Mouse (Mus musculus) megakaryocyte, adult 5-6 weeks (primary cell): ENCODE measurements around the gene Aldh2. TPM values are rescaled to one million over a fixed set of nuclear protein-coding genes. Genes with fewer than 3 reads are reported as not detected.

Experiments used
- ATAC-seq: 2 replicates; pipeline ENCODE4 v1.8.0; 2016; ENCODE audit warnings: mild to moderate bottlenecking, inconsistent platforms; ENCODE audit not compliant: poor library complexity, severe bottlenecking
- total RNA-seq, 2 experiments: library from RNA; stranded (forward) in 1 of 2; stranded (reverse) in 1 of 2; fragments of 153-499, 151-499 nt in 1 of 2; fragments of 221-1000, 200-1000 nt in 1 of 2; gene quantifications; 2 replicates each; pipeline versions ENCODE4 v1.2.3 to v1.2.4; 2015 to 2017

Gene Aldh2
- total RNA-seq, 2 experiments from 2014 or later, result 142 to 509 TPM

- ATAC-seq, result no peak
Measured at GRCm38 (mm10) chr5:121596226-121596625, 2.6 kb upstream of the Aldh2 start.

GRCm38 (mm10) chr5:121595758-121596157 is 2.1 kb upstream of the Aldh2 start:
- ATAC-seq, result no peak

GRCm38 (mm10) chr5:121594714-121595313 is 1.2 kb upstream of the Aldh2 start:
- no peak for ATAC-seq

- ATAC-seq, result no peak
Measured at GRCm38 (mm10) chr5:121592816-121593407, 712 bp downstream of the Aldh2 start.

GRCm38 (mm10) chr5:121592064-121592815 is 1.4 kb downstream of the Aldh2 start:
- ATAC-seq, result no peak

DNA sequence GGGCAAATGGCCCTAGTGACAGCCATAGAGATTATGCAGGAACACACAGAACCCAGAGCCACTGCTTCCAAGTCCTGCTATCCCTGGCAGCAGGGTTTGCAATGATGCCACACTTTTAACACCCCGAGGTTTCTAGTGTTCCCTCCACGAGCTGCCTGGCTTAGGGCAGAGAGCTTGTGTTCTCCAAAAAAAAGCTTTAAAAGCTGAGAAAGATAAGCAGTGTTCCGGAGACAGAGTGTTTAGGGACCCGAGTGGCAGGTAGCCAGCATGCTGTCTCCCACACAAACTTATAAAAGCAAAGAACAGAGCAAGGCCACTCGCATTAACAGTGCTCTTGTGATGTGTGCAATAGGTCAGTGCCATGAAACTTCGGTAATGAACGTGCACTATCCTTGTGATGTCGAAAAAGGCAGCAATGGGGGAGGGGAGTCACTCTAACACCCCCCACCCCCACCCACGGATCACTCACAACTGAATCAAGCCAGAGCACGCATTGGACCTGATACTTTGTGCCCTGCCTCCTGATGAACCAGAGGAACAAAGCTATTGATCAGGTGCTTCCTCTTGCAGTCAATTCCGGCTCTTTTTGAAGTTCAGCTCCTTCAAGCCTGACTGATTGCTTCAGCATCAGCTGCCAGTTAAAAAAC is 2.1 kb downstream of the Aldh2 start:
- no peak for ATAC-seq

GRCm38 (mm10) chr5:121589928-121590327 is 3.7 kb downstream of the Aldh2 start:
- ATAC-seq, result no peak

DNA sequence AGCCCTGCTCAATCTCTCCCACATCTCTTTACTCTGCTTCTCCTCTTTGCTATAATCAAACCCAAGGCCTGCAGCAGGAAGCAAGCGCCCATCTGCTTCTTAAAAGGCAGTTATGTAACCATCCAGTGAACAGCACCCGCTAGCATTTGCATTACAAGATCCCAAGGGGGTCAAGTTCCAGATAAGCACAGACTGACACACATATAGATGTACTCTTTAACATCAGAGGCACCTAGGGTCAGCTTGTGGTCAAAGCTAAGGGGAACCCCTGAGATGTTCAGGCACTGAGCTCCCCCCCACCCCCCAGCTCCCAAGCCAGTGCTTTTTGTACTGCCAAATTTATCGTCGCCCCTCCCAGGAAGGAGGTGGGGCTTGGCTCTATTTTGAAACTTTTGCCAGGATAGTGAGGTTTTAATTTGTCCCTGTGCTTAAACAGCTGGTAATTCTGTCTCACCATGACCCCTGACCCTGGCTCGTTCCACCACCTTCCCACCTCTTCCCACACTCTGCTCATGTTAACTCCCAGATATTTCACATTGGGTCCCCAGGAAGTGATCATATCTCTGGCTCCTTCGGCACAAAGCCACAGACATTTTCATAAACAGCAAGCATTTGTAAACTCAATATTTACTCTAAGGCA is 7.1 kb downstream of the Aldh2 start:
- ATAC-seq, result peak; percentile 41

GRCm38 (mm10) chr5:121585699-121586098 is 7.9 kb downstream of the Aldh2 start:
- no peak for ATAC-seq

DNA sequence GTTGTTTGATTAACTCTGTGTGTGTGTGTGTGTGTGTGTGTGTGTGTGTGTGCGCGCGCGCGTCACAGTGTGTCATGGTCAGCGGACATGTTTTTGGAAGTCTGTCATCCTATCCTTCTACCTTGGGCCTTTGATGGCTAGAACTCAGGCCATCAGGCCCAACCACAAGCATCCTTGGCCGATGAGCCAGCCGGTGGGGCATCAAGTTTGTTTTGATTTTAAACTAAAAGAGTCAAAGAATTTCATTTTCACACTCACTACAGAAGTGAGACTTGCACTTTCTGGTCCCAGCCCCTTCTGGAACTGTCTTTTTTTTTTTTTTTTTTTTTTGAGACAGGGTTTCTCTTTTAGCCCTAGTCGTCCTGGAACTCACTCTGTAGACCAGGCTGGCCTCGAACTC is 8.6 kb downstream of the Aldh2 start:
- no peak for ATAC-seq

GRCm38 (mm10) chr5:121583765-121584501 is 9.7 kb downstream of the Aldh2 start:
- ATAC-seq, result peak; percentile 95

- no peak for ATAC-seq
Measured at GRCm38 (mm10) chr5:121581945-121582344, 11.7 kb downstream of the Aldh2 start.

DNA sequence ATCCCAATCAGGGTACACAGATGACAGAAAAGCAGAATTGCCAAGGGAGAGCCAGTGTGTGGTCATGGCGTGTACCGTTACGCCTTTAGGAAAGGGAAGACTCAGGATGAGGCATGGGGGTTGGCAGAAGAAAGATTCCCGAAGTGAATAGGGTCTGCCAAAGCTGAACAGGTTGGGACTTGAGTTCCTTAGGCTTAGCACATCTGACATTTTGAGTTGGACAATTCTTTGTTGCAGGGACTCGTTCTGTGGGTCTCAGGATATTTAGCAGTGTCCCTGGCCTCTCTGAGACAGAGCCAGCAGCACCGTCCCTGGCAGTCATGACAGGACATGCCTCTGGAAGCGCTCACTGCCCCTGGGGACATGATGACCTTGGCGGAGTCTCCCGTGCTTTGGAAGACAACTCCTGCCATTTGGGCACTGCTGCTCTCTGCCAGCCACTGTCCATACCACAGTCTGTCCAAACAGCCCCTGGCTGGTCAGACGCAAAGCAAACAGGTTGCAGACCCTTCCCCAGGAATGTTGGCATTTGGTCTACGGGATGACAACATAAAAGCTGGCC is 16.6 kb downstream of the Aldh2 start:
- ATAC-seq, result no peak

GRCm38 (mm10) chr5:121575867-121576266 is 17.8 kb downstream of the Aldh2 start:
- ATAC-seq, result no peak

- ATAC-seq, result no peak
Measured at GRCm38 (mm10) chr5:121574145-121574544, 19.5 kb downstream of the Aldh2 start.

DNA sequence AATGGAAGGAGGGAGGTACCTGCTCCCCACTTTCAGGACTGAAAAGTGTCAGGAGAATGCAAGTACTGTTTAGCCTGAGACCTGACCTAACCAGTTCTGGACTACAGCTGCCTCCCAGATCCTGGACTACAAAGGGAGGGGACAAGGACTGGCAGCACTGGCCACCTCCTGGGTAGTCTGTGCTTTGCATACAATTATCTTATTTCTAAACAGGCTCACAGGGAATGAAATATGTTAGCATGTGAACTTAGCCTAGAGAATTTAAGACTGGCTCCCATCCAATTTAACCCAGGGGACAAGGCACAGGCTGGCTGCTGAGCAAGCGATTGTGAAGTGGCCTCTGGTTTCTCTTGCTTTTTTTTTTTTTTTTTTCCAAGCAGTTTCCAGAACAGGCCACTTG is 22.8 kb downstream of the Aldh2 start:
- ATAC-seq, result no peak

DNA sequence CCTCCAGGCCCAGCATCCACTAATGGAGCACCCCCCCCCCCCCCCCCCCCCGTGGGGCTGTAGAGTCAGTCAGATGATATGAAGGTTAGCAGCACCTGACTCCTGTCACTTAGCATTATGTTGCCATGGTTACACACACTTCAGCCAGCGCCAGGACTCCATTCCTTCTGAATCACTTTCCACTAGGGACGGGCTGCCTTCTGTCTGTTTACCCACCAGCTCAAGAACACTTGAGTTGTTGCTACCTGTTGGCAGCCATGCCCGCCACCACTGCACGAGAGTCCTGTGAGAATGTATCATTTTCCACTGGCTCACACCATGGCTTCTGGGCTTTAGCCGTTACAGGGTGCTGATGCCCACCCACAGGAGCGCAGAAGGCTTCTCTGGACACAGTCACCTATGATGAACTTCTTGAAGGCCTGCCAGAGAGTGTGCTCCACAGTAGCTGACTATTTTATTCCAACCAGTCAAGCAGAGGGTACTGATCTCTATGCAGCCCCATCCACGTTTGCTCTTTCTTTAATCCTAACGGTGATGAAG is 23.7 kb downstream of the Aldh2 start:
- ATAC-seq, result no peak

DNA sequence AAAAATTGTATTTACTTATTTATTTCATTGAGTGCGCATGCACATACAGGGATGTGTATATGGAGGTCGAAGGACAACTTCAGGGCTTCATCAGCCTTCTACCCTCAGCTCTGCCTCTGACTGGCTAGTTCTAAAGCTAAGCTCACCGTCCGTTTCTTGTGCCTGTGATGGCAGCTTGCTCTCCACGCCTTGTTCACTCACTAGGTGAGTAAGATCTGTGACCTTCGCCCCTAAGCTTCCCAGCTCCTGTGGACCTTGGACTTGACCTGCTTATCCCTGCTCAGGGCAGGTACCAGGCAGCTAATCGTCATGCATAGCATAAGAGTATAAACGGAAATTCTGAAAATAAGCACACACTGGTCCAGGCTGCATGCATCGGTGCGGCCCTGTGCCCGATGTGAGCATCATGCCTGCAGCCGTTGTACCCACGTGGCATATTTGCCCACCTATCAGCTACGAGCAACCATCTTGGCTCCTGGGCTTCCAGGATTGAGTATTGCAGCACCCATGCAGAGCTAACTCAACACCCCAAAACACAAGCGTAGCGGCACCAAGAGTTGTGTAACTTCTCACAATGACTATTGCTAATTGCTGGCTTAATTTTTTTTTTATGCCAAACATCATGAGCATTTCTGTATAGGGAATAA is 27.5 kb downstream of the Aldh2 start:
- ATAC-seq, result no peak

- peak; percentile 95 for ATAC-seq
Measured at GRCm38 (mm10) chr5:121564468-121564895, 29.1 kb downstream of the Aldh2 start.
